Mouse (Mus musculus): ENCODE results near the gene Tpi1. TPM values are rescaled to one million over a fixed set of nuclear protein-coding genes. Genes with fewer than 3 reads are reported as not detected.

The Tpi1 gene
- polyA plus RNA-seq, 1 experiment from 2014 or later, result 643 TPM

DNA sequence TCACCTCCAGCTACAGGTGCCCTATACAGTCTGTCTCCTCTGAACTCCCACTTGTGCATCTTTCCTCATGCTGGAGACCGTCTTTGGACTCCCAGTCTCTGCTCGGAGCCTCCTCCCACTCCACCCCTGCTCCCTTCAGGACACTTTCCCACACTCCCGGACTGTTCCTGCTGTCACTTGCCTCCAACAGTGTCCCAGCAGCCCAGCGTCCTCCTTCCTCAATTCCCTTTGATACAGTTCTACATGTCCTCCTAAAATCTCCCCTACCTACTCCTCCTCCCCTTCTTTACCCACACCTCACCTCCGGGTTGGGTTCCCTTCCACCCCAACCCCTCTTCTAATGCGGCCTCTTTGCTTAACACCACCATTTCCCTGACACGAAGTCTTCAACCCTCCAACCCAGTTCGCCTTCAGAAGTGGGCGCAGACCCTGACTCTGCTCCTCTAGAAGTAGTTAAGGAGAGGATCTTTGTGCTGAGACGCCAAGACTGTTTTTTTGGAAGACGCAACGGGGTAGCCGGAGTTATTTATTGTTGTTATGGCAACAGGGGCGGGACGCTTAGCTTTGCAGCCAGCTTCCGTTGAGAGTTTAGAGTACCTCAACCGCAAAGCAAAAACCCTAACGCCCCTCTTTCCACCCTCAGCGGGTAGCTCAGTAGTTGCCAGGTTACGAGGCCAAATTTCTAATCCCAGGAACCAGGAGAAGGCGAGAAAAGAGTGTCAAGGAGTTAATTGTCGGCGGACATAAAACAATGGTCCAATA lies 34.7 kb downstream of the Tpi1 start, which contains the start of gene Lrrc23:
Gene Lrrc23 (minus strand): TSS at position 506 of the 762 bp plus-strand sequence.
- WGBS, result 3% methylated on average over 23 of the region's 23 CpGs
- Histone ChIP-seq H3K36me3 (ENCODE audit: control insufficient read depth, insufficient read depth, low read length) (no peaks in the 10 kb centered on the region), H3K4me2 (replicated peaks; ENCODE audit: low read depth, low read length) (peak within 1 kb of the TSS; percentile 63), H3K27me3 (ENCODE audit: control insufficient read depth, insufficient read depth, low read length) (peaks cover 6% of the 10 kb centered on the region; the same call in 1 of the 2 replicates), H3K9ac (ENCODE audit: low read depth, low read length) (peak within 1 kb of the TSS; percentile 19), H3K4me3 (ENCODE audit: low read length) (peak within 1 kb of the TSS; percentile 44), H3K9me3 (ENCODE audit: control insufficient read depth, low read length) (no peaks in the 10 kb centered on the region), H3K4me1 (ENCODE audit: control insufficient read depth, insufficient read depth, low read length) (peaks cover 8% of the 10 kb centered on the region; the same call in 1 of the 2 replicates), H3K27ac (ENCODE audit: low read depth, low read length) (no peak within 1 kb of the TSS)
- ATAC-seq (ENCODE audit: low FRiP score, low TSS enrichment), result peak; percentile 45; the same call in 1 of the 2 replicates

DNA sequence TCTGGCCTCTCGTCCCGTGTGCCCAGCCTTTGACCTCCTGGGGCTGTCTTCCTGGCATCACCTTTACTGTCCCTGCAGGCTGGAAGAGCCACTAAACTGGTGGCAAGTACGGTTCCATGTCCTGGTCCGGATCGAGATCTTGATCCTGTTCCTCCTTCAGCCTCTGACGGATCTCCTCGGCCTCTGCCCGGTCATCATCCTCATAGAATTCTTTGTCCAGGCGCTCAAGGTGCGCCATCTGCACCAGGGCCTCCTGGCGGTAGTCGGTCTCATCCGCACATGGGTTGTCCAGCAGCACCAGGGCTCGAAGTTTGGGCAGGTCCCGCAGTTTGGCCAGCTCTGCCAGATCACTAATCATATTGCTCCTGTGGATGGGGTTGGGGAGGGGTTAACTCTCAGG lies 43.6 kb downstream of the Tpi1 start:
- no peak for ATAC-seq (ENCODE audit: low FRiP score, low TSS enrichment)

DNA sequence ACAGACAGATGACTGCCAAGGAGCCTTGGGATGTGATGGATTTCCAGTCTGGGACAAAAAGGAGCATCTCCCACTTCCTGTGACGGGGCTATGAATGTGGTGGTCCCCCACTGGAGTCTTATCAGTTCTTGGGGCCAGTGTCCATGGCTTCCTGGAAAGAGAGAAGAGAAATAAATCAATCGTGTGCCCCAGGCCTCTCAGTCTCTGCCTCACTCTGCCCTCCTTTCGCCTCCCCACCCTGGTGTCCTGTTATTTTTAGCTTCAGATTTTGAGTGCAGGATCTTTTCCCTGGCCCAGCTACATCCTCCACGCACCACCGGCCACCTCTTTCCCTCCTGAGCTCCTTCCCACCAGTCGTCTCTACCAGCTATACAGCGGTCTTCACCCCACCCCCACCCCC lies 44.1 kb downstream of the Tpi1 start:
- ATAC-seq (ENCODE audit: low FRiP score, low TSS enrichment), result no peak
- 34% methylated on average over 7 of the region's 7 CpGs for WGBS
- no peaks in the 10 kb centered on the region for H3K27me3 ChIP-seq (ENCODE audit: control insufficient read depth, insufficient read depth, low read length)
- H3K4me2 ChIP-seq (replicated peaks; ENCODE audit: low read depth, low read length), result peak overlapping the region; percentile 94
- no peaks in the 10 kb centered on the region for H3K9me3 ChIP-seq (ENCODE audit: control insufficient read depth, low read length)
- peak overlapping the region; percentile 50 for H3K4me3 ChIP-seq (ENCODE audit: low read length)
- no peak overlapping the region for H3K27ac ChIP-seq (ENCODE audit: low read depth, low read length)
- no peaks in the 10 kb centered on the region for H3K36me3 ChIP-seq (ENCODE audit: control insufficient read depth, insufficient read depth, low read length)
- H3K4me1 ChIP-seq (ENCODE audit: control insufficient read depth, insufficient read depth, low read length), result peaks cover 26% of the 10 kb centered on the region
- H3K9ac ChIP-seq (ENCODE audit: low read depth, low read length), result peak overlapping the region; percentile 58; the same call in 1 of the 2 replicates

More for the DNA sequence above, 43.6 kb downstream of the Tpi1 start:
- Histone ChIP-seq H3K4me1 (ENCODE audit: control insufficient read depth, insufficient read depth, low read length) (peaks cover 26% of the 10 kb centered on the region), H3K4me2 (replicated peaks; ENCODE audit: low read depth, low read length) (no peak overlapping the region), H3K9me3 (ENCODE audit: control insufficient read depth, low read length) (no peaks in the 10 kb centered on the region), H3K4me3 (ENCODE audit: low read length) (no peak overlapping the region), H3K27me3 (ENCODE audit: control insufficient read depth, insufficient read depth, low read length) (no peaks in the 10 kb centered on the region), H3K9ac (ENCODE audit: low read depth, low read length) (no peak overlapping the region), H3K27ac (ENCODE audit: low read depth, low read length) (no peak overlapping the region), H3K36me3 (ENCODE audit: control insufficient read depth, insufficient read depth, low read length) (no peaks in the 10 kb centered on the region)
- WGBS, result 81% methylated on average over 15 of the region's 15 CpGs

DNA sequence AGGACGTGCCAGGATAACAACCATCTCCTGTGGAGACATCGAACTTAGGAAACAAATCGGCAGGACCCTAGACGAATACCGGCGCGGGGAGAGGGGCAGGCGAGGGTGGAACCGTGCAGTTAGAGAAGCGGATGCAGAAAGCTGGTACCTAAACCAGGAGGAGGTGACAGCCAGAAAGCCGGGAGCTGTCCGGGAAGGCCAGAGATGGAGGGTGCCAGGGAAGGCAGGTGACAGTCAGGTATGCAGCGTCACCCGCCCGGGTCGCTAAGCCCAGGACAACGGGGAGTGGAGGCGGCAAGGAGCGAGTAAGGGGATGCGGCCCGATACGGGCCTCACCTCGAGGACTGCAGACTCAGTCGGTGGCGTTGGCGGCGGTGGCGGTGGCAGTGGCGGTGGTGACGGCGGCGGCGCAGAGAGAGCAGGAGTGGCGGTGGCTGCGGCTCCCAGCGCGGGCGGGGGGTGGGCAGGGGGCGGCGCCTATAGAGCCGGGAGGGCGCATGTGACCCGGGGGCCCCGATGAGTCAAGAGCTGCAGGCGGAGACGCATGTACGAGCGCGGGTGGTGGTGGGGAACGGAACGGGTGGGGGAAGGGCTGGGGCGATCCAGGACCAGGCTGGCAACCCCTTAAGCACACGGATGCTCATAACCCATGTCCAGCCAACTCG lies 44.9 kb downstream of the Tpi1 start, which contains the start of gene Eno2:
Gene Eno2 (minus strand): TSS at position 573 of the 665 bp plus-strand sequence.
- Histone ChIP-seq H3K4me2 (replicated peaks; ENCODE audit: low read depth, low read length) (peak within 1 kb of the TSS; percentile 94), H3K9ac (ENCODE audit: low read depth, low read length) (peak within 1 kb of the TSS; percentile 58; the same call in 1 of the 2 replicates), H3K4me3 (ENCODE audit: low read length) (peak within 1 kb of the TSS; percentile 50), H3K36me3 (ENCODE audit: control insufficient read depth, insufficient read depth, low read length) (no peaks in the 10 kb centered on the region), H3K4me1 (ENCODE audit: control insufficient read depth, insufficient read depth, low read length) (peaks cover 26% of the 10 kb centered on the region), H3K27ac (ENCODE audit: low read depth, low read length) (no peak within 1 kb of the TSS), H3K27me3 (ENCODE audit: control insufficient read depth, insufficient read depth, low read length) (no peaks in the 10 kb centered on the region), H3K9me3 (ENCODE audit: control insufficient read depth, low read length) (no peaks in the 10 kb centered on the region)
- under 1% methylated on average over 45 of the region's 54 CpGs for WGBS
- ATAC-seq (ENCODE audit: low FRiP score, low TSS enrichment), result peak; percentile 66

GRCm38 (mm10) chr6:124768704-124769044 lies 45.4 kb downstream of the Tpi1 start:
- Histone ChIP-seq H3K9ac (ENCODE audit: low read depth, low read length) (peak overlapping the region; percentile 58; the same call in 1 of the 2 replicates), H3K9me3 (ENCODE audit: control insufficient read depth, low read length) (no peaks in the 10 kb centered on the region), H3K36me3 (ENCODE audit: control insufficient read depth, insufficient read depth, low read length) (no peaks in the 10 kb centered on the region), H3K4me2 (replicated peaks; ENCODE audit: low read depth, low read length) (peak overlapping the region; percentile 94), H3K27me3 (ENCODE audit: control insufficient read depth, insufficient read depth, low read length) (no peaks in the 10 kb centered on the region), H3K4me3 (ENCODE audit: low read length) (peak overlapping the region; percentile 50), H3K4me1 (ENCODE audit: control insufficient read depth, insufficient read depth, low read length) (peaks cover 26% of the 10 kb centered on the region), H3K27ac (ENCODE audit: low read depth, low read length) (no peak overlapping the region)
- ATAC-seq (ENCODE audit: low FRiP score, low TSS enrichment), result peak; percentile 13; the same call in 1 of the 2 replicates
- WGBS, result 4% methylated on average over 9 of the region's 9 CpGs

DNA sequence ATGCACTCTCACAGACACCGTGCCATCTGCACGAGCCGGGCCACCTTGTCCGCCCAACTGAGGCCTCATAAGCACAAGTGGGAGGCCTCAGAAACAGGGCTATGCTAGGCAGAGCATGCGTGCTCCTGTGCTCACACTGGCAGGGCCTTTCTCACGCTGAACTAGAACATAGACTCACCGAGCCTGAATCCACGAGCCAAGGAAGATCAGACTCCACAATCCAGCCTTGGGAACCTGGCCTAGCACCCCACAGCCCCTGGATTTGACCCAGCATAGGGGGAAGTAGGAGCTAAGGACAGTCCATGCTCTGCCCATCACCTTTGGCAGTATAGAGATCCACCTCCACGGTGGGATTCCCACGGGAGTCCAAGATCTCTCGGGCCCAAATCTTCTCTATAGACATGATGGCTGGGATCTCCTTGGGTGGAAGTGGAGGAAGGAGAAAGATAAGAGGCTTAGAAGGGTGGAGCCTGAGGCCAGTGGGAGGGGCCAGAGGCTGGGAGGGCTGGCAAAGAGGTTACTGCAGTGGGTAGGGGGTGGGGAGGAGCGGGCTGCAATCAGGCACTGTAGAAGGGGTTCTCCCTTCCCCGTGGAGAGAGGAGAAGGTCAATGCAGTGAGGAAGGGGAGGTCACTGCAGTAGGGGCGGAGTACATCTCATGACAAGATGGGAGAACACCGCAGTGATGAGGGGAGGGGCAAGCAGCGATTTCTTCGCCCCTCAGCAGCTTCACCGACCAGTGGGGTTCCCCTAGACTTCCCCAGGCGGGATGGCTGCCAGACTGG lies 46.0 kb downstream of the Tpi1 start:
- H3K9ac ChIP-seq (ENCODE audit: low read depth, low read length), result peak overlapping the region; percentile 58
- peak overlapping the region; percentile 50 for H3K4me3 ChIP-seq (ENCODE audit: low read length)
- no peaks in the 10 kb centered on the region for H3K27me3 ChIP-seq (ENCODE audit: control insufficient read depth, insufficient read depth, low read length)
- no peaks in the 10 kb centered on the region for H3K36me3 ChIP-seq (ENCODE audit: control insufficient read depth, insufficient read depth, low read length)
- H3K27ac ChIP-seq (ENCODE audit: low read depth, low read length), result peak overlapping the region; percentile 25; the same call in 1 of the 2 replicates
- peak overlapping the region; percentile 94 for H3K4me2 ChIP-seq (replicated peaks; ENCODE audit: low read depth, low read length)
- peak; percentile 56 for ATAC-seq (ENCODE audit: low FRiP score, low TSS enrichment)
- WGBS, result 24% methylated on average over 18 of the region's 19 CpGs
- no peaks in the 10 kb centered on the region for H3K9me3 ChIP-seq (ENCODE audit: control insufficient read depth, low read length)
- H3K4me1 ChIP-seq (ENCODE audit: control insufficient read depth, insufficient read depth, low read length), result peaks cover 26% of the 10 kb centered on the region

- Histone ChIP-seq H3K4me2 (replicated peaks; ENCODE audit: low read depth, low read length) (peak overlapping the region; percentile 94), H3K9me3 (ENCODE audit: control insufficient read depth, low read length) (no peaks in the 10 kb centered on the region), H3K9ac (ENCODE audit: low read depth, low read length) (peak overlapping the region; percentile 28; the same call in 1 of the 2 replicates), H3K27ac (ENCODE audit: low read depth, low read length) (peak overlapping the region; percentile 25; the same call in 1 of the 2 replicates), H3K4me3 (ENCODE audit: low read length) (peak overlapping the region; percentile 10; the same call in 1 of the 2 replicates), H3K36me3 (ENCODE audit: control insufficient read depth, insufficient read depth, low read length) (no peaks in the 10 kb centered on the region), H3K4me1 (ENCODE audit: control insufficient read depth, insufficient read depth, low read length) (peaks cover 26% of the 10 kb centered on the region), H3K27me3 (ENCODE audit: control insufficient read depth, insufficient read depth, low read length) (no peaks in the 10 kb centered on the region)
- 32% methylated on average over 4 of the region's 4 CpGs for WGBS
- no peak for ATAC-seq (ENCODE audit: low FRiP score, low TSS enrichment)
Observed at GRCm38 (mm10) chr6:124767536-124767919, 46.6 kb downstream of the Tpi1 start.

- Histone ChIP-seq H3K27ac (ENCODE audit: low read depth, low read length) (no peak overlapping the region), H3K36me3 (ENCODE audit: control insufficient read depth, insufficient read depth, low read length) (no peaks in the 10 kb centered on the region), H3K9ac (ENCODE audit: low read depth, low read length) (no peak overlapping the region), H3K27me3 (ENCODE audit: control insufficient read depth, insufficient read depth, low read length) (no peaks in the 10 kb centered on the region), H3K4me1 (ENCODE audit: control insufficient read depth, insufficient read depth, low read length) (peaks cover 26% of the 10 kb centered on the region), H3K4me3 (ENCODE audit: low read length) (no peak overlapping the region), H3K4me2 (replicated peaks; ENCODE audit: low read depth, low read length) (no peak overlapping the region), H3K9me3 (ENCODE audit: control insufficient read depth, low read length) (no peaks in the 10 kb centered on the region)
- 90% methylated on average over 7 of the region's 7 CpGs for WGBS
- no peak for ATAC-seq (ENCODE audit: low FRiP score, low TSS enrichment)
Observed at GRCm38 (mm10) chr6:124765951-124766350, 48.1 kb downstream of the Tpi1 start.

All from kidney, embryonic 14.5 days (tissue).